Mouse (Mus musculus) CH12.LX (cell line): ENCODE measurements around the gene Tln2. TPM values are rescaled to one million over a fixed set of nuclear protein-coding genes. Genes with fewer than 3 reads are reported as not detected.

Experiments
- DNase-seq: peaks from one replicate; pipeline ENCODE4 v3.0.0-alpha.2; 2013; ENCODE audit errors: extremely low read depth
- H3K27ac ChIP-seq: 2 replicates; pipeline ENCODE4 v1.5.1; 2012; ENCODE audit warnings: low read depth, mild to moderate bottlenecking, control low read depth, moderate library complexity; ENCODE audit not compliant: insufficient read depth
- H3K27me3 ChIP-seq: replicated peaks from 2 replicates; pipeline ENCODE3; 2012; ENCODE audit warnings: inconsistent platforms
- H3K36me3 ChIP-seq, 2 experiments: replicated peaks in 1 of 2; 2 replicates each; pipeline versions ENCODE3 to v1.6.1; 2012; ENCODE audit warnings: inconsistent platforms in 1 of 2, low read length in 1 of 2, mild to moderate bottlenecking in 1 of 2, mixed read lengths in 1 of 2, moderate library complexity in 1 of 2; ENCODE audit not compliant: control insufficient read depth in 1 of 2, insufficient read depth in 1 of 2
- H3K4me1 ChIP-seq, 2 experiments: 2 replicates each; pipeline ENCODE4 v1.6.1; 2012; ENCODE audit warnings: inconsistent platforms in 1 of 2, moderate library complexity in 1 of 2; ENCODE audit not compliant: insufficient read depth in 2 of 2, control insufficient read depth in 1 of 2
- H3K4me2 ChIP-seq: 2 replicates; pipeline ENCODE4 v1.6.1; 2012; ENCODE audit warnings: low read depth, mild to moderate bottlenecking, control low read depth; ENCODE audit not compliant: poor library complexity, insufficient read depth, severe bottlenecking
- H3K4me3 ChIP-seq, 3 experiments: fragments of 150-350 bp in 1 of 3; sonication (generic) in 1 of 3; replicated peaks in 1 of 3; 2 replicates each; pipeline versions ENCODE3 to v1.5.1; 2011 to 2012; ENCODE audit warnings: low read depth in 2 of 3, low read length in 2 of 3, mild to moderate bottlenecking in 2 of 3, moderate library complexity in 2 of 3, control low read depth in 1 of 3, improper control_type of control experiment in 1 of 3, inconsistent platforms in 1 of 3, mixed read lengths in 1 of 3; ENCODE audit not compliant: poor library complexity in 1 of 3
- H3K79me2 ChIP-seq: replicated peaks from 2 replicates; pipeline ENCODE4 v1.6.1; 2012; ENCODE audit warnings: mild to moderate bottlenecking, moderate library complexity; ENCODE audit not compliant: control insufficient read depth, poor library complexity, insufficient read depth, severe bottlenecking; ENCODE audit errors: extremely low read depth
- H3K9ac ChIP-seq: 2 replicates; pipeline ENCODE4 v1.6.1; 2012; ENCODE audit warnings: low read depth, mild to moderate bottlenecking, control low read depth, moderate library complexity; ENCODE audit not compliant: insufficient read depth
- H3K9me3 ChIP-seq: replicated peaks from 2 replicates; pipeline ENCODE3; 2012; ENCODE audit warnings: low read length, inconsistent platforms, mixed read lengths
- BHLHE40 ChIP-seq: IDR thresholded peaks from 2 replicates; pipeline ENCODE4 v1.6.1; 2011; ENCODE audit warnings: mild to moderate bottlenecking, low read depth, low read length, improper control_type of control experiment
- CHD2 ChIP-seq: IDR thresholded peaks from 2 replicates; pipeline ENCODE4 v1.6.1; 2011; ENCODE audit warnings: low read length, improper control_type of control experiment
- CTCF ChIP-seq, 2 experiments: IDR thresholded peaks in 1 of 2; conservative IDR thresholded peaks in 1 of 2; 2 replicates each; pipeline ENCODE4 v1.5.1; 2011 to 2012; ENCODE audit warnings: low read depth in 2 of 2, low read length in 2 of 2, improper control_type of control experiment in 1 of 2, inconsistent platforms in 1 of 2, mild to moderate bottlenecking in 1 of 2, moderate library complexity in 1 of 2
- E2F4 ChIP-seq: IDR thresholded peaks from 2 replicates; pipeline ENCODE4 v1.6.1; 2011; ENCODE audit warnings: low read depth, low read length, improper control_type of control experiment; ENCODE audit not compliant: insufficient replicate concordance
- ELF1 ChIP-seq: IDR thresholded peaks from 2 replicates; pipeline ENCODE4 v1.6.1; 2014; ENCODE audit warnings: low read depth, mild to moderate bottlenecking, inconsistent platforms, low read length, improper control_type of control experiment
- EP300 ChIP-seq: IDR thresholded peaks from 2 replicates; pipeline ENCODE4 v1.6.1; 2011; ENCODE audit warnings: low read length, improper control_type of control experiment
- ETS1 ChIP-seq: conservative IDR thresholded peaks from 2 replicates; pipeline ENCODE4 v1.6.1; 2012; ENCODE audit warnings: low read depth, mild to moderate bottlenecking, inconsistent platforms, low read length, improper control_type of control experiment, moderate library complexity
- GABPA ChIP-seq: IDR thresholded peaks from 2 replicates; pipeline ENCODE4 v1.6.1; 2012; ENCODE audit warnings: low read depth, low read length, improper control_type of control experiment, inconsistent platforms; ENCODE audit not compliant: insufficient replicate concordance
- HCFC1 ChIP-seq: IDR thresholded peaks from 2 replicates; pipeline ENCODE4 v1.6.1; 2012; ENCODE audit warnings: low read depth, mild to moderate bottlenecking, inconsistent platforms, low read length, improper control_type of control experiment
- IRF4 ChIP-seq: IDR thresholded peaks from 2 replicates; pipeline ENCODE4 v1.6.1; 2014; ENCODE audit warnings: low read depth, mild to moderate bottlenecking, inconsistent platforms, low read length, improper control_type of control experiment
- MAX ChIP-seq: IDR thresholded peaks from 2 replicates; pipeline ENCODE4 v1.6.1; 2011; ENCODE audit warnings: low read length, improper control_type of control experiment
- MYC ChIP-seq: IDR thresholded peaks from 2 replicates; pipeline ENCODE4 v1.6.1; 2011; ENCODE audit warnings: low read depth, mild to moderate bottlenecking, improper control_type of control experiment, low read length
- NELFE ChIP-seq: IDR thresholded peaks from 2 replicates; pipeline ENCODE4 v1.6.1; 2011; ENCODE audit warnings: low read depth, low read length, improper control_type of control experiment
- PAX5 ChIP-seq: IDR thresholded peaks from 2 replicates; pipeline ENCODE4 v1.6.1; 2012; ENCODE audit warnings: low read length, inconsistent platforms, mixed read lengths
- POLR2A ChIP-seq: IDR thresholded peaks from 2 replicates; pipeline ENCODE4 v1.6.1; 2011; ENCODE audit warnings: low read depth, mild to moderate bottlenecking, improper control_type of control experiment, low read length
- POLR2AphosphoS2 ChIP-seq: IDR thresholded peaks from 2 replicates; pipeline ENCODE4 v1.6.1; 2011; ENCODE audit warnings: low read depth, low read length, improper control_type of control experiment
- SIN3A ChIP-seq: IDR thresholded peaks from 2 replicates; pipeline ENCODE4 v1.6.1; 2012; ENCODE audit warnings: low read length, improper control_type of control experiment, inconsistent platforms
- TBP ChIP-seq: conservative IDR thresholded peaks from 2 replicates; pipeline ENCODE4 v1.6.1; 2011; ENCODE audit warnings: low read depth, low read length, improper control_type of control experiment
- TCF12 ChIP-seq: IDR thresholded peaks from 2 replicates; pipeline ENCODE4 v1.6.1; 2014; ENCODE audit warnings: low read depth, mild to moderate bottlenecking, inconsistent platforms, low read length, improper control_type of control experiment
- UBTF ChIP-seq: IDR thresholded peaks from 2 replicates; pipeline ENCODE4 v1.6.1; 2012; ENCODE audit warnings: low read depth, mild to moderate bottlenecking, inconsistent platforms, low read length, improper control_type of control experiment, moderate library complexity
- USF1 ChIP-seq: IDR thresholded peaks from 2 replicates; pipeline ENCODE4 v1.6.1; 2014; ENCODE audit warnings: low read depth, mild to moderate bottlenecking, inconsistent platforms, low read length, improper control_type of control experiment
- ZC3H11A ChIP-seq: IDR thresholded peaks from 2 replicates; pipeline ENCODE4 v1.6.1; 2012; ENCODE audit warnings: low read depth, mild to moderate bottlenecking, inconsistent platforms, low read length, improper control_type of control experiment
- ZKSCAN1 ChIP-seq: IDR thresholded peaks from 2 replicates; pipeline ENCODE4 v1.6.1; 2012; ENCODE audit warnings: low read depth, inconsistent platforms, low read length, improper control_type of control experiment, borderline replicate concordance
- ZMIZ1 ChIP-seq: IDR thresholded peaks from 2 replicates; pipeline ENCODE4 v1.6.1; 2012; ENCODE audit warnings: low read depth, mild to moderate bottlenecking, inconsistent platforms, low read length, improper control_type of control experiment
- dilution Hi-C: fragments of 300-500 bp; cut with MboI; formaldehyde crosslinking; loops from 2 replicates; pipeline ENCODE4 v1.14.3; 2020; ENCODE audit warnings: low sequenced_read_pairs; ENCODE audit not compliant: extremely low pct_unique_long_range_greater_than_20kb, extremely low pct_ligation_motif_present
- in situ Hi-C: fragments of 300-500 bp; cut with MboI; formaldehyde crosslinking; loops from 3 replicates; pipeline ENCODE4 v1.14.3; 2019; ENCODE audit warnings: low sequenced_read_pairs, low pct_ligation_motif_present, low pct_unique_long_range_greater_than_20kb, mixed read lengths
- polyA plus RNA-seq: library from polyadenylated mRNA; unstranded; fragments of >175 nt; gene quantifications from 2 replicates; pipeline ENCODE4 v1.2.1, GENCODE M21; 2012; ENCODE audit warnings: low read depth; ENCODE audit not compliant: insufficient read length
- total RNA-seq, 2 experiments: library from RNA; depleted of rRNA; stranded (reverse); fragments of 300-350 nt in 1 of 2; fragments of >200 nt in 1 of 2; gene quantifications; 2 replicates each; pipeline ENCODE4 v1.2.3; 2012 to 2014

The Tln2 gene
- total and polyA plus RNA-seq, 3 experiments = 2.6 to 4.4 (median 4.4) TPM

- Histone ChIP-seq H3K9me3 (no peaks in the 10 kb centered on the region), H3K27ac (no peak overlapping the region), H3K27me3 (no peaks in the 10 kb centered on the region), H3K4me1 (peaks cover 4 to 13% of the 10 kb centered on the region in 2 experiments), H3K4me3 (no peak overlapping the region), H3K79me2 (no peaks in the 10 kb centered on the region), H3K4me2 (no peak overlapping the region), H3K36me3 (peaks cover 0 to 5% of the 10 kb centered on the region in 2 experiments), H3K9ac (no peak overlapping the region)
- in situ Hi-C loops (no loop called here), dilution Hi-C loops (no loop called here)
- no peak for DNase-seq
- TF ChIP-seq TCF12 (no peak), CTCF (conservative IDR thresholded peaks at IDR 0.05 in 1 of 2, IDR thresholded peaks at IDR 0.05 in 1 of 2; ENCODE audit: low read depth in 2 of 2, low read length in 2 of 2) (no peak), SIN3A (no peak), ELF1 (no peak), BHLHE40 (no peak), IRF4 (no peak), ZC3H11A (no peak), CHD2 (no peak), POLR2AphosphoS2 (no peak), E2F4 (no peak), MYC (no peak), POLR2A (no peak), GABPA (no peak), EP300 (no peak), MAX (no peak), HCFC1 (no peak), TBP (no peak)
These were observed 259.2 kb downstream of the Tln2 start for GRCm38 (mm10) chr9:67300346-67300745.

- in situ Hi-C loops = no loop called here
- no peaks in the 10 kb centered on the region for H3K9me3 ChIP-seq
- H3K4me2 ChIP-seq = no peak overlapping the region
- dilution Hi-C loops = no loop called here
- no peaks in the 10 kb centered on the region for H3K79me2 ChIP-seq
- H3K27me3 ChIP-seq = no peaks in the 10 kb centered on the region
- no peak overlapping the region for H3K27ac ChIP-seq
- no peak overlapping the region for H3K9ac ChIP-seq
- no peak overlapping the region for H3K4me3 ChIP-seq
- peaks cover 0 to 3% of the 10 kb centered on the region in 2 experiments for H3K36me3 ChIP-seq
- TF ChIP-seq UBTF = no peak
- TF ChIP-seq ETS1 = no peak
- no peak for TF ChIP-seq ZKSCAN1
- TF ChIP-seq USF1 = no peak
- no peak for TF ChIP-seq TCF12
- no peak for TF ChIP-seq ZC3H11A
- no peak for TF ChIP-seq E2F4
- no peak for TF ChIP-seq SIN3A
- TF ChIP-seq PAX5 = no peak
- TF ChIP-seq NELFE = no peak
- no peak for TF ChIP-seq ZMIZ1
- peaks cover 4 to 13% of the 10 kb centered on the region in 2 experiments for H3K4me1 ChIP-seq
- DNase-seq = no peak
These were observed 260.3 kb downstream of the Tln2 start for GRCm38 (mm10) chr9:67299164-67299563.
